Mouse (Mus musculus) Muller cell, postnatal 12 days (primary cell): ENCODE measurements around the gene Ube2k.
"Not testable (repeated sequence)": the region's sequence is repeated elsewhere in the genome, so short reads cannot be mapped to it uniquely, and the experiment has no call there.

Experiments used
- DNase-seq: peaks from one replicate; pipeline ENCODE4 v3.0.0-alpha.2; 2015; ENCODE audit errors: inconsistent ontology term

The Ube2k gene

GRCm38 (mm10) chr5:65536751-65537419 is at the start of gene Ube2k, which contains the start of gene Smim14:
Ube2k (plus strand) TSS chr5:65537233.
Smim14 (minus strand) TSS chr5:65537184.
- peak; percentile 97 for DNase-seq

GRCm38 (mm10) chr5:65487381-65487780 is 49.7 kb upstream of the Ube2k start:
- no peak for DNase-seq

DNA sequence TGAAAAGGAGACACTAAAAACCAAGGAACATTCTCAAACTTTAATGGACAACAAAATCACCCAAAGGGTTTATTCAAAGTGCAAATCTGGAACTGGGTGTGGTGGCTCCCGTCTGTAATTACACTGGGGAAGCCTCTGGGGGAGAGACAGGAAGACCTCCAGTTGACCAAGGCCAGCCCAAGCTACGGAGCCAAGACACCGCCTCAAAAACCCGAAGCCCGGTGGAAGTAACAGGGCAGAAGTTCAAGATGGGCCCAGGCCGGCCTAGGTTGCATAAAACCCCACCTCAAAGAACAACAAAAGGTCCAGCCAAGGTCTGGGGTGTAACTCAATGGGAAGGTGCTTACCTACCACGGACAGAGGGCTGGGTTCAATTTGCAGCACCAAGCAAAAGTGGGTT is 48.3 kb upstream of the Ube2k start:
- no peak for DNase-seq

GRCm38 (mm10) chr5:65489830-65490229 is 47.2 kb upstream of the Ube2k start:
- DNase-seq: peak; percentile 70

GRCm38 (mm10) chr5:65491767-65492715 is 45.0 kb upstream of the Ube2k start:
- peak; percentile 87 for DNase-seq

DNA sequence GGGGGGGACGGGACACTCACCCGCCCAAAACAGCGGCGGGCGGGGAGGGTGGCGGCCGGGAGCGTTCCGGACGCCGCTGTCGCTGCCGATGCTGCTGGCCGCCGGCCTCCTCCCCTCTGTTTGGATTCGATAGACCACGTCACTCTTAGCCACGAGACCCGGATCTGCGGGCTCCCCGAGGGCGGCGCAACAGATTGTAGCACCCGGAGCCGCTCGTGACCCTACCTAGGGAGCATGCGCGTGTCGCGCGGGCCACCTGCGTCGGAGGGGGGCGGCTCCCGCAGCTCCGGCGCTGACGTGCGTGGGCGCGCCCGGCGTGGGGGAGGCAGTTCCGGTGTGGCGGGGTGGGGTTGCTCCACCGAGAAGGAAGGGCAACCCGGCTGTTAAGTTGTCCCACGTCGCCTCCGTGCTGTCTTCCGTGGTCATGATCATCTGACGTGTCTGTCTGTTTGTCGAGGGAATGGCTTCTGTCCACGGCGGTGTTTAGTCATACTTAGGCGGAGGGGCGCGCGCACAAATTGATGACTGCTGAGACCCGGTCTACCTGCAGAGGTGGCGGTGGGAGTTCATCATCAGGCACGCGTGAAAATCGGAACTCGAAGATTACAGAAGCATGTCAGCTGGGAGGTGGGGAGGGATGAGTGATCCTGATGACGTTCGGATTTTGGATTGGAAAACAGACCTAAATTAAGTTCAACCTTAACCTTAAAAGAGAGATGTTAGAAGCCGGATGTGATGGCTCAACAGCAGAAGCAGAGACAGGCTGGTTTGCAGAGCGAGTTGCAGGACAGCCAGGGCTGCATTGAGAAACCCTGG is 44.1 kb upstream of the Ube2k start, which contains the start of gene Gm43552:
Gene Gm43552 (minus strand): TSS at position 118 of the 816 bp plus-strand sequence.
- DNase-seq: peak; percentile 98

DNA sequence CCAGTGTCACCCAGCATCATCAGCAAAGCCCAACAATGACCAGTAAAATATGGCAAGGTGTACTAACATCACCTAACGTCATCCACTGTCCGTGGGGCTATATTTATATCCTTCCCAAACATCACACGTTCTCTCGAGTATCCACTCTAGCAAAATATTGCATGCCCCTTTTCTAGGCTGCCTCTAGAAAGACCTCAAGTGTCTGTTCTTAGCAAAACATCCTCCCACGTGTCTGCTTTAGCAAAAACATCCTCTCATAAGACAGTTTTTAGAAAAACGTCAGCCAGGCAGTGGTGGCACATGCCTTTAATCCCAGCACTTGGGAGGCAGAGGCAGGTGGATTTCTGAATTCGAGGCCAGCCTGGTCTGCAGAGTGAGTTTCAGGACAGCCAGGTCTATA is 36.8 kb upstream of the Ube2k start:
- no peak for DNase-seq

DNA sequence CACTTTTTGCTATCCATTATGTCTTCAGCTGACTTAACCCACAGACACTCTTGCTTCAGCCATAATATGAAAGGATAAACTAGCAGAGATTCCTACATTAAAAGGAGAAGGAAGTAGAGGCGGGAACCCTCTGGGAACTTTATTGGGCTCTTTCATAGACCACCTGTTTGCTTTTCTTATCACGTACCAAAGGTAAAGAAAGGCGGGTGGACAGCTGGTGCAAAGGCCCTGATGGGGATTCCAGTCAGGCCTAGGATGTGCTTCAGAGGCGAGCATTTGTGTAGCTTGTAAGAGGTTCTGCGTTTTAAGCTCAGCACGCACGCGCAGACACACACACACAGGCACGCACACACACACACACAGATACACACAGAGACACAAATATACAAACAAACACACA is 35.6 kb upstream of the Ube2k start:
- DNase-seq: no peak

DNA sequence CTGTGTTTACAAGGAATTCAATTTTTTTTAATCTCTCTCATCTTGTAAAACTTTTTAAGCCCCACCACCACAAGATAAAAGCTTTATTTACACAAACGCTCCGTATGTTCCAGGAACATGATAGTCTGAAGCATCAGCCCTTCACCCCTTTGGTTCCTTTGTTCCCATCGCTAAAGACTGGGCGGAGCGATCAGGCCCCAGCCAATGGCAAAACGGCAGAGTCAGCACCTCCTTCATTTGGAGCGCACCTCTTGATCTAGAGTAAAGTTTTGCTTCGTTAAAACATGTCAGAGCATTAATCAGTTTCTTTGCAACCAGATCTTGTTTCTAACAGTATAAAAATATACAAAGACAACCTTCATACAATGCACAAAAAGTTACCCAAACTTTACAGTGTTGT is 31.2 kb upstream of the Ube2k start:
- DNase-seq: no peak

GRCm38 (mm10) chr5:65508395-65508794 is 28.6 kb upstream of the Ube2k start:
- DNase-seq: no peak

- no peak for DNase-seq
Observed at GRCm38 (mm10) chr5:65513506-65513905, 23.5 kb upstream of the Ube2k start.

- DNase-seq: no peak
Observed at GRCm38 (mm10) chr5:65514635-65515278, 22.3 kb upstream of the Ube2k start.

DNA sequence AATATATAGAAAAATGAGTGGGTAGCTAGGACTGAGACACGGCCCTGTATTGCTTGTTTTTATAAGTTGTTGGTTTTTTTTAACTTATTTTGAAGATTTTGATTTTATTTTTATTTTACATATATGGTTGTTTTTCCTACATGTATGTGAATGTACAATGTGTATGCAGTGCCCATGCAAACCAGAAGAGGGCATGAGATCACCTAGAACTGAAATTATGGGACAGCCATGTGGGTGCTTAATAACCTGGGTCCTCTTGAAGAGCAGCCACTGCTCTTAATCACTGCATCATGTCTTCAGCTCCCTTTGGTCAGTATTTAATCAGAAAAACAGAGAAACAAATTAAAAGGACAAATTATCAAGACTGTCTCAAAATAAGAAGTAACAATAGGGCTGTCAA is 15.2 kb upstream of the Ube2k start:
- no peak for DNase-seq

DNA sequence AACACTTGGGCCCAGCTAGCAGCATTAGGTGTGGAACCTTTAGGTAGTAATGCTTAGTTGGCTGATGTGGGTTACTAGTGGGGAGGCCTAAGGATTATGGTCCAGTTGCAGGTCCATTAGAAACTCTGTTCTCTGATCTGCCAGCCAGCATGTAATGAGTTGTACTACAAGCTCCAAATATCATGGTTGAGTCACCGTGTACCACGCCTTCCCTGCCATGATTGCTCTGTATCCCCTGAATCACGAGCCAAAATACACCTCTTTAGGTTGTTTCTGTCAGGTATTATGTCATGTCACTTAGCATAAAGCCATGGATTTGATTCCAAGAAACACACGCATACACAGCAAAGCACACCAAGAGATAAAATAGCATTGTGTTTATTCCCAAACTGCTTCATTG is 12.2 kb upstream of the Ube2k start:
- no peak for DNase-seq

DNA sequence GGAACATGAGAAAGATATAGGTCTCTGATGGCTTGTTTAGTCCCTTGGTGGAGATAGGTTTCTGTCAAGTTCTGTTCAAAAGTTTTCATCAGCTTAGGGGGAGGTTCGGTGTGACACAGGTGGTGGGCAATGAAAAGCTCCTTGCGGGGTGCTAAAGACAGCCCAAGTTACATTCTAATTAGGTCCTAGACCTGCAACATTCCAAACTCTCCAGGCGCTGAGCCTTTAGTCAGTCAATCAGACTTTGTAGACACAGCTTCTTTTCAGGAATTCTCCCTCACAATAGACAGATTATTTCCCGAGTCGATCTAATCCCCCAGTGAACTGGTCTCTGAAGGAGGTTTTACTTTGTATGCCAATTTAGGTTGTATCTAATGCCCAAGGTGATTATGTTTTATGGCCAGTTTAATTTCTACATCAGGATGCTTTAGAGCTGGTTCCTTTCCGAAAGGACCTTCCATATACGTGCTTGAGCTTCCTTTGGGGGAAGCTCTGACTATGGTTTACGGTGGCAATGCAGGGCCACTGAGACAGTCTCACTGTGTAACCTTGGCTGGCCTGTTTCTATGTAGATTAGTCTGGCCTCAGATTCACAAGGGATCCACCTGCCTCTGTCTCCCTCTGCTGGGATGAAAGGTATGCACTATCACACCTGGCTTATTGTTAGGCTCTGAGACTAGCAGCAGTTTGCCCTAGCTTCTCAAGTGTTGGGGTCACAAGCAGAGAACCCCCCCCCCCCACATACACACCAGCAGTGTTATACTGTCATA is 11.2 kb upstream of the Ube2k start:
- DNase-seq: peak; percentile 33

GRCm38 (mm10) chr5:65531283-65531682 is 5.8 kb upstream of the Ube2k start:
- no peak for DNase-seq

DNA sequence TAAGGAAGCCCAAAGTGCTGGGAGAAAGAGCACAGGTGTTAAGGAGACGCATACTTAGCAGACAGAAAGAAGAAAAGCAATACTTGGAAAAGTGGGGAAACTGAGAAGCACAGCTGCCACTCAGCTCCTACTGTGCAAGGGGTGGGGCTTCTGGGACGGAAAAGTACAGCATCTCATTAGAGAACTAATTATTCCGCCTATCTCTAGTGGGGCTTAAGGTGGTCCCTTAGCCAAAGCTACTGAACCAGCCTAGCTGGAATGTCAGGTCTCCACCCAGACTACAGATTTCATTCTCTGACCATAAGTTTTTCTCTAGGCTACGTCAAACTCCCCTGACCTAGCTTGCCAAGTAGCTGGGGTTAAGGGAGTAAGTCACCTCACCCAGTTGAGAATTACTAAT is 2.5 kb upstream of the Ube2k start:
- no peak for DNase-seq

GRCm38 (mm10) chr5:65535457-65536067 is 1.5 kb upstream of the Ube2k start:
- DNase-seq: peak; percentile 50

DNA sequence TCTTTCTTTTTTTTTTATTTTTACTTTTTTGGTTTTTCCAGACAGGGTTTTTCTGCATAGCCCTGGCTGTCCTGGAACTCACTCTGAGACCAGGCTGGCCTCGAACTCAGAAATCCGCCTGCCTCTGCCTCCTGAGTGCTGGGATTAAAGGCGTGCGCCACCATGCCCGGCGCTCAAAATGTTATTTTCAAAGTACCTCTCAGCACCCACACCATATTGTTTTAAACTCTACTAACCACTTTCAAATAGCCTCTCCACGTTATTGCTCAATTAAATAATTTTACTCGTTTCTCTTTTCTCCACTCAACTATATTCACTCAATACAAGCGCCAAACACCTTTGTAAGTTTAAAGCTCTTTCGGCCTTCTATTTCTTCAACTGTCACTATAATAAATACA is 966 bp upstream of the Ube2k start:
- DNase-seq: not testable (repeated sequence)

DNA sequence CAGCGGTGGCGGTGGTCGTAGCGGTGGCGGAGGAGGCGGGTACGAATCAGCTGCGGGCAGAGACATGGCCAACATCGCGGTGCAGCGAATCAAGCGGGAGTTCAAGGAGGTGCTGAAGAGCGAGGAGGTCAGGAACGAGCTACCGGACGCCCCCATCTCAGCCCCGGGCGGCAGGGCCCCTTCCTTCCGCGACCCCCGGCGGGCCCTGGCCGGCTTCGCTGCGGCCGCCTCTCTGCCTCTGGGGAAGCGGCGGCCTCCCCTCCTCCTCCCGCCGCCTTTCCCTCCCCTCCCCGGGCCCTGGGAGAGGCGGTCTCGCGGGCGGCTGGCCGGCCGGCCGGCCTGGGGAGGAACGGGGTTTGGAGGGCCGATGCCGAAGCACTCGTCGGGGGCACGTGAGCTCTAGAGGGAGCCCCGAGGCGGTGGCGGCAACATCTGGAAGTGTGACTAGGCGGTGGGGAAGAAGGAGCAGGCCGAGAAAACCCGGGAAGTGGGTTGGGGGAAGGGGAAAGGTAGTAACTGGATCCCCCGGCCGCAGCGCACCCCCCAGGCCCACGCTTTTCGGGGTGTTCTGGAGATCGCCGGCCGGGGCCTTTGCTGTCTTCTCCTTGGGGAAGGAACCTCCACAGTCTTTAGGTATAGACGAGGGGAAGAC is 513 bp downstream of the Ube2k start:
- peak; percentile 85 for DNase-seq
